Mouse (Mus musculus) forebrain, embryonic 14.5 days (tissue): ENCODE data around the gene Iqschfp. TPM values are rescaled to one million over a fixed set of nuclear protein-coding genes. Genes with fewer than 3 reads are reported as not detected.

Experiments
- ATAC-seq: fragments of 200-750 bp; cut with Nextera tagmentation; 2 replicates; pipeline ENCODE4 v1.8.0; 2017; ENCODE audit warnings: mild to moderate bottlenecking, moderate library complexity
- DNase-seq: peaks from one replicate; pipeline ENCODE4 v3.0.0-alpha.2; 2015; ENCODE audit warnings: low spot score
- H3K27ac ChIP-seq: fragments of 300-500 bp; sonication (generic); 2 replicates; pipeline ENCODE4 v1.5.1; 2014; ENCODE audit warnings: low read depth, mild to moderate bottlenecking, control low read depth, low read length, moderate library complexity
- H3K27me3 ChIP-seq: fragments of 300-500 bp; sonication (generic); replicated peaks from 2 replicates; pipeline ENCODE4 v1.6.1; 2014; ENCODE audit warnings: low read length, control low read depth, mixed read lengths; ENCODE audit not compliant: control insufficient read depth, insufficient read depth
- H3K36me3 ChIP-seq: fragments of 300-500 bp; sonication (generic); 2 replicates; pipeline ENCODE4 v1.6.1; 2014; ENCODE audit warnings: low read length, control low read depth; ENCODE audit not compliant: control insufficient read depth, insufficient read depth
- H3K4me1 ChIP-seq: fragments of 300-500 bp; sonication (generic); 2 replicates; pipeline ENCODE4 v1.6.1; 2014; ENCODE audit warnings: antibody characterized with exemption, low read length, control low read depth; ENCODE audit not compliant: control insufficient read depth, insufficient read depth
- H3K4me2 ChIP-seq: fragments of 300-500 bp; sonication (generic); 2 replicates; pipeline ENCODE4 v1.6.1; 2014; ENCODE audit warnings: mild to moderate bottlenecking, control low read depth, low read length
- H3K4me3 ChIP-seq: fragments of 300-500 bp; sonication (generic); 2 replicates; pipeline ENCODE4 v1.5.1; 2014; ENCODE audit warnings: low read depth, low read length, control low read depth
- H3K9ac ChIP-seq: fragments of 300-500 bp; sonication (generic); 2 replicates; pipeline ENCODE4 v1.6.1; 2014; ENCODE audit warnings: mild to moderate bottlenecking, low read length, control low read depth, moderate library complexity
- H3K9me3 ChIP-seq: fragments of 300-500 bp; sonication (generic); replicated peaks from 2 replicates; pipeline ENCODE4 v1.6.1; 2016; ENCODE audit warnings: low read length, control low read depth, mixed read lengths; ENCODE audit not compliant: control insufficient read depth
- WGBS: fragments of 180-500 bp; shearing (Covaris S2); extraction: QIAGEN DNeasy Blood & Tissue Kit; methylation state at CpG from one replicate; pipeline ENCODE4 v1.1.7; 2014; 5-methylcytosine and 5-hydroxymethylcytosine counted together
- polyA plus RNA-seq: library from polyadenylated mRNA; unstranded; fragments of >200 nt; fragmentation: Nextera tagmentation; extraction: Ambion mirVana; gene quantifications from 2 replicates; pipeline ENCODE4 v1.2.1, GENCODE M21; 2014

Gene Iqschfp
- polyA plus RNA-seq, 1 experiment from 2014 or later, result 2.8 TPM

DNA sequence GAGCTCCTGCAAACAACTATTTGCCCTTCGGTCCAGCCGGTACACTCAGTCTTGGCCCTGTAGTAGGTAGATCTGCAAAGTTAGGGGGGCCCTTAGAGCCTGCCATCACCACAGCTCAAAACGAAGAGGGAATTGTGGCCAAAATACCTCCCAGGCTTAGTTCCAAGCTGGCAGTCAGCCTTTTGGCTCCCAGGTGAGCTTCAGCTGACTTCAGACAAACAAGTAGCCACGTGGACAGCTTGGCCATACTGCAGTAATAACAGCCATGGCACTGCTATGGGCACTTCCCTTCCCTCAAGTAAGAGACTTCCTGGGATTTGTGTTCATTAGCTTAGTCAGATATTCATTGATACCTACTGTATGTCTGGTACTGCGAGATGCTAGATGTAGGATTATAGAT, 668.0 kb downstream of the Iqschfp start:
- no peak overlapping the region for H3K4me3 ChIP-seq
- ATAC-seq (no peak), DNase-seq (no peak)
- H3K27ac ChIP-seq, result no peak overlapping the region
- H3K9ac ChIP-seq, result no peak overlapping the region
- H3K36me3 ChIP-seq, result no peaks in the 10 kb centered on the region
- WGBS, result 73% methylated on average over 5 of the region's 5 CpGs
- H3K4me2 ChIP-seq, result no peak overlapping the region
- no peaks in the 10 kb centered on the region for H3K9me3 ChIP-seq
- H3K27me3 ChIP-seq, result no peaks in the 10 kb centered on the region
- peaks cover 9% of the 10 kb centered on the region for H3K4me1 ChIP-seq

DNA sequence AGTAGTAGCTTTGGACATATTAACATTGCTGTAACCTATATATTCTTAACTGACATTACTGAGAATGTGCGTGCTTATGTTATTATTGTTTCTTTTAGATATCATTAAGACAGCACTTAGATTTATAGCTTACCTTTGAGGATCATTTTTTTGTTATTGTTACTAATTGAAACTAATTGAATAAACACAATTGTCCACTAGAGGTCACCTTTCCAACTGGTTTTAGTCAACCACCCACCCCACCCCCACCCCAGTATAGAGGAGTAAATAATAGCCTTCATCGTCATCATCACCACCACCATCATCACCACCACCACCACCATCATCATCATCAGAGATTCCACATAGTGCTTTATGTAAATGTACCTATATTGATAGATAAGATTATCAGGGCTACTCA, 670.8 kb downstream of the Iqschfp start:
- no peak overlapping the region for H3K9ac ChIP-seq
- ATAC-seq (no peak), DNase-seq (no peak)
- H3K4me2 ChIP-seq, result no peak overlapping the region
- 80% methylated on average over 2 of the region's 2 CpGs for WGBS
- H3K27ac ChIP-seq, result no peak overlapping the region
- H3K36me3 ChIP-seq, result no peaks in the 10 kb centered on the region
- peaks cover 15% of the 10 kb centered on the region for H3K4me1 ChIP-seq
- no peaks in the 10 kb centered on the region for H3K9me3 ChIP-seq
- no peaks in the 10 kb centered on the region for H3K27me3 ChIP-seq
- no peak overlapping the region for H3K4me3 ChIP-seq

DNA sequence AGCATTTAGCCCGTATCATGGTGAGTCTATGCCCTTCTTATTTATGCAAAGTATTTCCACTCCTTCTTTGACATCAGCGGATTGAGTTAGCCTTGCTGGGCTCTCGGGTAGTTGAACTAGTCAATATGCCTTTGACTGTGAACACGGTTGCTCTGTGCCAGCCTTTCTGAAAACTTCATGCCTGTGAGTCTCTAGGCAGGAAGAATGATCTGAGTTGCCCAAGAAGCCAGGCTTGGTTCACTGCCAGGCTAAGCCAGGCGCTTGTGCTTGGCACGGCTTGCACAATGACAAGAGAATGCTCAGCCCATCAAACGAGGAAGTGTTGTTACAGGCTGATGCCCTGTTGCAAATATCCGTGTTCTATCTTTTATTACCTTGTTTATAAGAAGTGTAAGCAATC, 671.9 kb downstream of the Iqschfp start:
- no peak overlapping the region for H3K4me3 ChIP-seq
- no peak overlapping the region for H3K9ac ChIP-seq
- no peak overlapping the region for H3K4me2 ChIP-seq
- H3K4me1 ChIP-seq, result peaks cover 15% of the 10 kb centered on the region
- DNase-seq (peak; percentile 89), ATAC-seq (peak; percentile 57)
- H3K9me3 ChIP-seq, result no peaks in the 10 kb centered on the region
- H3K36me3 ChIP-seq, result no peaks in the 10 kb centered on the region
- no peak overlapping the region for H3K27ac ChIP-seq
- H3K27me3 ChIP-seq, result no peaks in the 10 kb centered on the region
- WGBS, result 24% methylated on average over 8 of the region's 8 CpGs

DNA sequence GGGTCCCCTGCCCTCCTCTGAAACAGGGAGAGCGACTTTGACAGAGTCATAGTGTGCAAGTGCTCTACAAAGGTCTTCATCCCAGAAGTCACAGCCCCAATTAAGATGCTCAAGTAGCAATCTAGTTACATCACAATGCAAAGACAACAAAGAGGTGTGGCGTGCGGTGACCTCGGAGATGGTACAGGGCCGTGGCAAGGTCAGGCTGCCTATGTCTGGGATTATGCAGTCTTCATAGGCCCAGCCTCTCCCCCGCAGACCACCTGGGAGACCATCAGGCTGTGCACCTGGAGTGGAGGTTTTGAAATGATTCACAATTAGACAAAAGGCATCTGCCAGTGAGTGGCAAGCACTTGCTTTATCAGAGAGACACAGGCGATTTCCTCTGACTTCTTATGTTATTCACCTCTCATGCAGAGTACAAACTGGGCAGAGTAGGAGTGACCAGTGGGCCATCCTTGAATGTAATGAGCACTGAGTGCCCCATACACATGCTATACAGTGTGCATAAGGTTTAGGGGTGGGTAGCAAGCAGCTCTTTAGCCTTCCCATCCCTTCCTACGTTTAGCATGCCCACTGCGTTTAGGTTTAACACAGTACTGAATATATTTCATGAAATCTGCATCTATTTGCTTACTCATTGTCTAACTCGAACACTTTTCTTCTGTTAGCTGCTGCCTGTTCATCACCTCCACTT, 673.1 kb downstream of the Iqschfp start:
- Histone ChIP-seq H3K27ac (no peak overlapping the region), H3K36me3 (no peaks in the 10 kb centered on the region), H3K9ac (no peak overlapping the region), H3K4me3 (no peak overlapping the region), H3K9me3 (no peaks in the 10 kb centered on the region), H3K4me1 (peaks cover 15% of the 10 kb centered on the region), H3K4me2 (no peak overlapping the region), H3K27me3 (no peaks in the 10 kb centered on the region)
- WGBS, result 59% methylated on average over 10 of the region's 10 CpGs
- no peak for ATAC-seq
- no peak for DNase-seq

DNA sequence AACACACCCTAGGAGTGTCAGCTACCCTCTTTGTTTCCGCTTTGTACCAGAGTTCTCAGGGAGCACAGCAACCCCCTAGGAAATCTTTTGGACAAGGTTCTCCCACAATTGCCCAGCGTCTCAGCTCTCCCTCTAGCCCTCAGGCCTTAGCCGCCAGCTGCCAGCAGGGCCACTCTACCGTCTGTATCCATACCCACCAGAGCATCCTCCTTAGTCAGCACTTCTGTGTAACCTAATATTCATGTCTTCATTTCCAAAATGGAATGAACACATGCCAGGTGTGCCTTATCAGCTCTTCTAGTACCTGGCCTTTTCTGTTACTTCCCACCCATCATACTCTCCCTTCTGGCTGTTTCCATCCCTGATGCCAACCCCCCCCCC, 673.6 kb downstream of the Iqschfp start:
- ATAC-seq (no peak), DNase-seq (no peak)
- H3K9ac ChIP-seq, result no peak overlapping the region
- H3K27me3 ChIP-seq, result no peaks in the 10 kb centered on the region
- 48% methylated on average over 4 of the region's 4 CpGs for WGBS
- no peaks in the 10 kb centered on the region for H3K36me3 ChIP-seq
- H3K27ac ChIP-seq, result no peak overlapping the region
- H3K4me1 ChIP-seq, result peaks cover 15% of the 10 kb centered on the region
- H3K4me3 ChIP-seq, result no peak overlapping the region
- H3K4me2 ChIP-seq, result no peak overlapping the region
- H3K9me3 ChIP-seq, result no peaks in the 10 kb centered on the region

DNA sequence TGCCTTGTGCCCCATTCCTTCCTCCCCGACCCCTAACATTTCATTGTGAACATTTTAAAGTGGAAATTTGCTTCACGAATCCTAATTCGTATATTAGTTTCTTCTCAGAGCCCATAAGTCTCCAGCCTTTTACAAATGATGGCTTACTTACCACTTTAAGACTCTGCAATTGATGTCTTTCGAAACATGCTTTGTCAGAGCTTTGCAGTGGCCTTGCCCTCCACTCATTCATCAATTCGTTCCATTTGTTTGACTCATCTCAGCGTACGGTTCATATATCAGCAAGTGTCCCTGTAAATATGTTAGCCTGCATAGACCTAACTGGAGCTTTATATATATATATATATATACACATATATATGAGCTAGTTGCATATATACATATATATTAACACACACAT, 675.5 kb downstream of the Iqschfp start:
- H3K4me2 ChIP-seq, result no peak overlapping the region
- DNase-seq, result no peak
- WGBS, result 90% methylated on average over 7 of the region's 7 CpGs
- H3K9ac ChIP-seq, result no peak overlapping the region
- H3K4me1 ChIP-seq, result peaks cover 15% of the 10 kb centered on the region
- H3K36me3 ChIP-seq, result no peaks in the 10 kb centered on the region
- ATAC-seq, result no peak
- H3K4me3 ChIP-seq, result no peak overlapping the region
- H3K27ac ChIP-seq, result no peak overlapping the region
- no peaks in the 10 kb centered on the region for H3K9me3 ChIP-seq
- no peaks in the 10 kb centered on the region for H3K27me3 ChIP-seq

DNA sequence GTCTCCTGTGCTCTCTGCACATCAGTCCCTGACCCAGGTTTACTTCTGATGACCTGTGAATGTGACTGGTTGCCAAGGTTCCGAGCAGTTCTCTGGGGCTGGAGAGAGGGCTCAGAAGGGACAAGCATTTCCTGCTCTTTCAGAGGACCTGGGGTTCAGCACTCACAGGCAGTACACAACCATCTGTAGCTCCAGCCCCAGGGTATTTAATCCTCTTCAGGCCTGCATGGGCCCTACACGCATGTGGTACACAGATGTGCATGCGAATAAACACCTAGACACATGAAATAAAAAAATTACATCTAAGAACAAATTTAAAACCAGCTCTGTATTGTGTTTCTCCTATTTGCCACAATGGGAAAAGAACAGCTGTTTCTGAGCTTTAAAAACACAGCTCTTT, 676.1 kb downstream of the Iqschfp start:
- Histone ChIP-seq H3K4me3 (no peak overlapping the region), H3K9me3 (no peaks in the 10 kb centered on the region), H3K4me2 (no peak overlapping the region), H3K36me3 (no peaks in the 10 kb centered on the region), H3K27ac (no peak overlapping the region), H3K9ac (no peak overlapping the region), H3K4me1 (peaks cover 15% of the 10 kb centered on the region), H3K27me3 (no peaks in the 10 kb centered on the region)
- WGBS, result 78% methylated on average over 3 of the region's 3 CpGs
- DNase-seq (no peak), ATAC-seq (no peak)

DNA sequence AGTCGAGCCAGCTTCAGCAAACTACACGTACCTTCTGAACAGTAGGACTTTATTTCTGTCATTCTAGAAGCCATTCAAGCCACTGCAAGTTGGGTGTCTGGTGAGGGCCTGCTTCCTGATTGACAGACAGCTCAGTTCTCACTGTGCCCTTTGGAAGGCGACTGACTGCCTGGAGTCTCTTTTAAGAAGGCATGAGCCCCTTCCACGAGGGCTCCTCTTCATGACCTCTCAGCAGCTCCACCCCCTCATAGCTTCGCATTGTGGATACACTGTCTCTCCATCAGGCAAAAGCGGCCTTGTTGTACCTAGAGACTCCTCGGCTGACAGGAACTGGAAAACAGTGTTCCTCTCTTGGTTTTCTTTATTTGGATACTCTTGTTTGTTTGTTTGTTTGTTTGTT, 676.7 kb downstream of the Iqschfp start:
- Histone ChIP-seq H3K9ac (no peak overlapping the region), H3K4me2 (no peak overlapping the region), H3K9me3 (no peaks in the 10 kb centered on the region), H3K36me3 (no peaks in the 10 kb centered on the region), H3K4me3 (no peak overlapping the region), H3K27ac (no peak overlapping the region), H3K4me1 (peaks cover 16% of the 10 kb centered on the region), H3K27me3 (no peaks in the 10 kb centered on the region)
- no peak for ATAC-seq
- WGBS, result 55% methylated on average over 7 of the region's 7 CpGs
- DNase-seq, result no peak

DNA sequence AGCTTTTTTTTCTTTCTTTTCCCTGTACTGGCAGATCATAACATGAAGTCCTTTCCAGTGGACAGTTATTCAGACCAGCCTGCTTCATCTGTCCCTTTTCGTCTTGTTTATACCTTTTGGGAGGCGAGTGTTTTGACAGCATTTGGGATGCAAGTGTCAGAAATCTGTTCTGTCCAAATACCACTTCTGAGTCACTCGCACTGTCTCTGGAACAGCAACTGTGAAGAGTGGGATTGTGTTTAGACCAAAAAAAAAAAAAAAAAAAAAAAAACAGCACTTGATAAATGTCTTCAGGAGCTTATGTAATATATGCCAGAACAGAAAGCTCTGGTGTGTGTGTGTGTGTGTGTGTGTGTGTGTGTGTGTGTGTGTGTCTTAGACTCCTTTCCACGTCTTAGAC, 678.3 kb downstream of the Iqschfp start:
- H3K4me3 ChIP-seq, result no peak overlapping the region
- no peaks in the 10 kb centered on the region for H3K9me3 ChIP-seq
- no peaks in the 10 kb centered on the region for H3K36me3 ChIP-seq
- ATAC-seq (no peak), DNase-seq (no peak)
- H3K4me2 ChIP-seq, result no peak overlapping the region
- H3K27me3 ChIP-seq, result no peaks in the 10 kb centered on the region
- H3K27ac ChIP-seq, result no peak overlapping the region
- no peak overlapping the region for H3K9ac ChIP-seq
- peaks cover 24% of the 10 kb centered on the region for H3K4me1 ChIP-seq
- 77% methylated on average over 4 of the region's 4 CpGs for WGBS
